Mouse (Mus musculus): Measurements from ENCODE around the gene Dcp1b. TPM values are rescaled to one million over a fixed set of nuclear protein-coding genes. Genes with fewer than 3 reads are reported as not detected.
A peak's percentile ranks its signal among the peaks of the same experiment; 100 is the strongest.

Dcp1b gene
- polyA plus RNA-seq, 1 experiment from 2014 or later = 9.4 TPM

- Histone ChIP-seq H3K4me1 (replicated peaks; ENCODE audit: insufficient read depth, low read length) (no peaks in the 10 kb centered on the region), H3K4me3 (replicated peaks; ENCODE audit: low read depth, low read length) (no peak overlapping the region), H3K27me3 (ENCODE audit: insufficient read depth, low read length) (no peaks in the 10 kb centered on the region), H3K4me2 (ENCODE audit: low read length) (no peak overlapping the region), H3K36me3 (ENCODE audit: insufficient read depth, low read length) (no peaks in the 10 kb centered on the region), H3K9ac (ENCODE audit: low read depth, low read length) (no peak overlapping the region), H3K9me3 (replicated peaks; ENCODE audit: low read length) (no peaks in the 10 kb centered on the region), H3K27ac (no peak overlapping the region)
- no peak for DNase-seq (ENCODE audit: low spot score)
- 88% methylated on average over 4 of the region's 4 CpGs for WGBS
- ATAC-seq (replicated peaks; ENCODE audit: low FRiP score, low read depth) = no peak
- no peak for TF ChIP-seq CTCF (IDR thresholded peaks at IDR 0.05; ENCODE audit: low read depth)
These were observed 42.2 kb upstream of the Dcp1b start for GRCm38 (mm10) chr6:119132863-119133262.

- H3K27ac ChIP-seq = no peak overlapping the region
- H3K4me1 ChIP-seq (replicated peaks; ENCODE audit: insufficient read depth, low read length) = no peaks in the 10 kb centered on the region
- H3K36me3 ChIP-seq (ENCODE audit: insufficient read depth, low read length) = no peaks in the 10 kb centered on the region
- H3K27me3 ChIP-seq (ENCODE audit: insufficient read depth, low read length) = no peaks in the 10 kb centered on the region
- no peak overlapping the region for H3K4me2 ChIP-seq (ENCODE audit: low read length)
- no peaks in the 10 kb centered on the region for H3K9me3 ChIP-seq (replicated peaks; ENCODE audit: low read length)
- 84% methylated on average over 10 of the region's 10 CpGs for whole genome bisulfite sequencing
- ATAC-seq (replicated peaks; ENCODE audit: low FRiP score, low read depth) (no peak), DNase-seq (ENCODE audit: low spot score) (peak; percentile 8)
- no peak for TF ChIP-seq CTCF (IDR thresholded peaks at IDR 0.05; ENCODE audit: low read depth)
- no peak overlapping the region for H3K4me3 ChIP-seq (replicated peaks; ENCODE audit: low read depth, low read length)
- H3K9ac ChIP-seq (ENCODE audit: low read depth, low read length) = no peak overlapping the region
These were observed 37.3 kb upstream of the Dcp1b start for GRCm38 (mm10) chr6:119137768-119138167.

- WGBS = 37% methylated on average over 7 of the region's 7 CpGs
- Histone ChIP-seq H3K27me3 (ENCODE audit: insufficient read depth, low read length) (no peaks in the 10 kb centered on the region), H3K4me1 (replicated peaks; ENCODE audit: insufficient read depth, low read length) (no peaks in the 10 kb centered on the region), H3K4me2 (ENCODE audit: low read length) (no peak overlapping the region), H3K4me3 (replicated peaks; ENCODE audit: low read depth, low read length) (no peak overlapping the region), H3K27ac (no peak overlapping the region), H3K9ac (ENCODE audit: low read depth, low read length) (no peak overlapping the region), H3K36me3 (ENCODE audit: insufficient read depth, low read length) (no peaks in the 10 kb centered on the region), H3K9me3 (replicated peaks; ENCODE audit: low read length) (no peaks in the 10 kb centered on the region)
- no peak for TF ChIP-seq CTCF (IDR thresholded peaks at IDR 0.05; ENCODE audit: low read depth)
- DNase-seq (ENCODE audit: low spot score) = no peak
- no peak for ATAC-seq (replicated peaks; ENCODE audit: low FRiP score, low read depth)
These were observed 35.5 kb upstream of the Dcp1b start for GRCm38 (mm10) chr6:119139561-119139960.

GRCm38 (mm10) chr6:119145109-119145508 is 29.9 kb upstream of the Dcp1b start:
- DNase-seq (ENCODE audit: low spot score) = no peak
- H3K4me2 ChIP-seq (ENCODE audit: low read length) = no peak overlapping the region
- no peak overlapping the region for H3K9ac ChIP-seq (ENCODE audit: low read depth, low read length)
- no peak overlapping the region for H3K27ac ChIP-seq
- TF ChIP-seq CTCF (IDR thresholded peaks at IDR 0.05; ENCODE audit: low read depth) = no peak
- no peak overlapping the region for H3K4me3 ChIP-seq (replicated peaks; ENCODE audit: low read depth, low read length)
- H3K4me1 ChIP-seq (replicated peaks; ENCODE audit: insufficient read depth, low read length) = no peaks in the 10 kb centered on the region
- no peak for ATAC-seq (replicated peaks; ENCODE audit: low FRiP score, low read depth)
- WGBS = 43% methylated on average over 4 of the region's 4 CpGs
- H3K36me3 ChIP-seq (ENCODE audit: insufficient read depth, low read length) = no peaks in the 10 kb centered on the region
- H3K27me3 ChIP-seq (ENCODE audit: insufficient read depth, low read length) = no peaks in the 10 kb centered on the region
- H3K9me3 ChIP-seq (replicated peaks; ENCODE audit: low read length) = no peaks in the 10 kb centered on the region

- H3K9me3 ChIP-seq (replicated peaks; ENCODE audit: low read length) = no peaks in the 10 kb centered on the region
- no peaks in the 10 kb centered on the region for H3K36me3 ChIP-seq (ENCODE audit: insufficient read depth, low read length)
- ATAC-seq (replicated peaks; ENCODE audit: low FRiP score, low read depth) (no peak), DNase-seq (ENCODE audit: low spot score) (no peak)
- H3K4me1 ChIP-seq (replicated peaks; ENCODE audit: insufficient read depth, low read length) = no peaks in the 10 kb centered on the region
- no peak overlapping the region for H3K4me2 ChIP-seq (ENCODE audit: low read length)
- no peaks in the 10 kb centered on the region for H3K27me3 ChIP-seq (ENCODE audit: insufficient read depth, low read length)
- H3K9ac ChIP-seq (ENCODE audit: low read depth, low read length) = no peak overlapping the region
- H3K27ac ChIP-seq = no peak overlapping the region
- H3K4me3 ChIP-seq (replicated peaks; ENCODE audit: low read depth, low read length) = no peak overlapping the region
- TF ChIP-seq CTCF (IDR thresholded peaks at IDR 0.05; ENCODE audit: low read depth) = no peak
These were observed 9.4 kb upstream of the Dcp1b start for GRCm38 (mm10) chr6:119165677-119166076.

DNA sequence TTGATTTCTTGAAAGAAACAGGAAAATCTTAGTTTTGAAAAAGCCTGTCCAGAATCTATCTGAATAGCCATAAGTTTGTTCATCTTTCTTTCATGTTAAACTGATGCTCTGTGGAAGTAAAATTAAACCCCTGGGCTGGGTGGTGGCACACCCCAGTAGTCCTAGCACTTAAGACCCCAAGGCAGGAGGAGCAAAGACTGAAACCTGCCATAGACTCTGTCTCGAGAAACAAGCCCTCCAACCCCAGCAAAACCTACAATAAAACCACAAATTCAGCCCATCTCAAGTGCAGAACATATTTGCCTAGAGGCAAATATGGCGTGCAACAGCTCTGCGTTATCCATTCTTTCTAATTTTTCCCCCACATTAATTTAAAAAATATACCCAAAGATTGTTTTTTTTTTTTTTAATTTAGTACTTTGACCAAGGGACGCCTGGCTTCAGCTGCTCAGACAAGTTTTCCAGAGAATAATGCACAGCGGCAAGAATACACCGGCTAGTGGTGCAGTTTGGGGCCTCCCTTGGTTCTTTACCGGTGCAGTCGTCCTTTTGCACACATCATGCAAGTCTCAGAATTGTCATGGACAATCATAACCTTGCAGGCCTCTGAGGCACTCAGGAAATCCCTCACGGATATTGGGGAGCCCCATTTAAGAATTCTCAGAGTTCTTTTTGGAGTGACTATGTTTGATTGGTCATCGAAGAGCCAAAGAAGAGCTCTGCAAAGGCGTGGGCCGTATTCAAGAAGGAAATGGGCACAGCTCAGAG is 562 bp upstream of the Dcp1b start:
- no peak for TF ChIP-seq CTCF (IDR thresholded peaks at IDR 0.05; ENCODE audit: low read depth)
- Histone ChIP-seq H3K9ac (ENCODE audit: low read depth, low read length) (no peak overlapping the region; the same call in 1 of the 2 replicates), H3K9me3 (replicated peaks; ENCODE audit: low read length) (no peaks in the 10 kb centered on the region), H3K27me3 (ENCODE audit: insufficient read depth, low read length) (no peaks in the 10 kb centered on the region), H3K4me3 (replicated peaks; ENCODE audit: low read depth, low read length) (peak overlapping the region; percentile 75), H3K27ac (no peak overlapping the region), H3K36me3 (ENCODE audit: insufficient read depth, low read length) (no peaks in the 10 kb centered on the region), H3K4me2 (ENCODE audit: low read length) (peak overlapping the region; percentile 62), H3K4me1 (replicated peaks; ENCODE audit: insufficient read depth, low read length) (0 out of 2 replicates have a peak, but pooled peaks cover 2% of the 10 kb centered on the region)
- ATAC-seq (replicated peaks; ENCODE audit: low FRiP score, low read depth) (0 out of 2 replicates have a peak, but pooled peaks have one; percentile 1), DNase-seq (ENCODE audit: low spot score) (no peak)
- WGBS = 55% methylated on average over 12 of the region's 12 CpGs
